Mouse (Mus musculus) ES-Bruce4 (cell line): ENCODE data around the gene Fam117a. TPM values are rescaled to one million over a fixed set of nuclear protein-coding genes. Genes with fewer than 3 reads are reported as not detected.

Experiments
- H3K27ac ChIP-seq: 2 replicates; pipeline ENCODE4 v1.5.1; 2012; ENCODE audit warnings: low read length, inconsistent platforms; ENCODE audit not compliant: insufficient read depth
- H3K27me3 ChIP-seq: 2 replicates; pipeline ENCODE4 v1.6.1; 2012; ENCODE audit warnings: mild to moderate bottlenecking, low read length, inconsistent platforms; ENCODE audit not compliant: control insufficient read depth, poor library complexity, insufficient read depth, severe bottlenecking
- H3K36me3 ChIP-seq: 2 replicates; pipeline ENCODE4 v1.6.1; 2012; ENCODE audit warnings: inconsistent platforms, mild to moderate bottlenecking, low read length, moderate library complexity; ENCODE audit not compliant: control insufficient read depth, poor library complexity, insufficient read depth, severe bottlenecking
- H3K4me1 ChIP-seq: one replicate; pipeline ENCODE4 v1.8.1; 2011; ENCODE audit warnings: low read length; ENCODE audit not compliant: control insufficient read depth, insufficient read depth
- H3K4me3 ChIP-seq: 2 replicates; pipeline ENCODE4 v1.5.1; 2011; ENCODE audit warnings: low read depth, mild to moderate bottlenecking, low read length
- H3K9ac ChIP-seq: 2 replicates; pipeline ENCODE4 v1.6.1; 2012; ENCODE audit warnings: low read depth, mild to moderate bottlenecking, inconsistent platforms; ENCODE audit not compliant: poor library complexity, severe bottlenecking
- H3K9me3 ChIP-seq: replicated peaks from 2 replicates; pipeline ENCODE4 v1.6.1; 2012; ENCODE audit warnings: mild to moderate bottlenecking, low read length, inconsistent platforms; ENCODE audit not compliant: control insufficient read depth, poor library complexity, insufficient read depth, severe bottlenecking
- CTCF ChIP-seq: IDR thresholded peaks from one replicate; pipeline ENCODE4 v1.8.1; 2011; ENCODE audit warnings: low read depth, low read length
- EP300 ChIP-seq: IDR thresholded peaks from 2 replicates; pipeline ENCODE4 v1.6.1; 2011; ENCODE audit warnings: low read depth, low read length; ENCODE audit not compliant: insufficient read depth
- POLR2A ChIP-seq: IDR thresholded peaks from one replicate; pipeline ENCODE4 v1.8.1; 2011; ENCODE audit warnings: low read length; ENCODE audit not compliant: insufficient read depth
- polyA plus RNA-seq: library from polyadenylated mRNA; stranded (reverse); fragments of >200 nt; gene quantifications from 2 replicates; pipeline ENCODE4 v1.2.4, GENCODE M21; 2011; ENCODE audit warnings: low read depth; ENCODE audit not compliant: missing spikeins, insufficient read depth, insufficient read length

Fam117a gene
- polyA plus RNA-seq, 1 experiment: 36.2 TPM

GRCm38 (mm10) chr11:95311425-95311807 lies 25.4 kb upstream of the Fam117a start:
- TF ChIP-seq POLR2A (no peak), EP300 (peak; percentile 87), CTCF (no peak)
- no peaks in the 10 kb centered on the region for H3K27me3 ChIP-seq
- H3K9me3 ChIP-seq: no peaks in the 10 kb centered on the region
- peaks cover 11% of the 10 kb centered on the region for H3K4me1 ChIP-seq
- H3K27ac ChIP-seq: peak overlapping the region; percentile 99
- H3K9ac ChIP-seq: peak overlapping the region; percentile 95
- peaks cover 2% of the 10 kb centered on the region; the same call in 1 of the 2 replicates for H3K36me3 ChIP-seq
- peak overlapping the region; percentile 89 for H3K4me3 ChIP-seq

GRCm38 (mm10) chr11:95315215-95315955 lies 21.4 kb upstream of the Fam117a start:
- H3K36me3 ChIP-seq: no peaks in the 10 kb centered on the region
- H3K4me3 ChIP-seq: no peak overlapping the region
- H3K27ac ChIP-seq: peak overlapping the region; percentile 96
- no peak overlapping the region; the same call in 1 of the 2 replicates for H3K9ac ChIP-seq
- H3K4me1 ChIP-seq: peaks cover 10% of the 10 kb centered on the region
- no peaks in the 10 kb centered on the region for H3K9me3 ChIP-seq
- H3K27me3 ChIP-seq: no peaks in the 10 kb centered on the region
- TF ChIP-seq EP300: peak; percentile 62; the same call in 1 of the 2 replicates
- no peak for TF ChIP-seq POLR2A
- TF ChIP-seq CTCF: no peak

GRCm38 (mm10) chr11:95318116-95318515 lies 18.7 kb upstream of the Fam117a start:
- peak overlapping the region; percentile 17; the same call in 1 of the 2 replicates for H3K27ac ChIP-seq
- no peak for TF ChIP-seq CTCF
- TF ChIP-seq EP300: no peak
- no peak for TF ChIP-seq POLR2A

GRCm38 (mm10) chr11:95319506-95319905 lies 17.3 kb upstream of the Fam117a start:
- Histone ChIP-seq H3K27ac (no peak overlapping the region), H3K4me1 (peaks cover 8% of the 10 kb centered on the region), H3K36me3 (no peaks in the 10 kb centered on the region), H3K9me3 (no peaks in the 10 kb centered on the region), H3K4me3 (no peak overlapping the region), H3K27me3 (no peaks in the 10 kb centered on the region), H3K9ac (no peak overlapping the region)
- TF ChIP-seq POLR2A (no peak), EP300 (no peak), CTCF (no peak)

More at GRCm38 (mm10) chr11:95318116-95318515, 18.7 kb upstream of the Fam117a start:
- Histone ChIP-seq H3K27me3 (no peaks in the 10 kb centered on the region), H3K4me1 (peaks cover 10% of the 10 kb centered on the region), H3K4me3 (no peak overlapping the region), H3K36me3 (no peaks in the 10 kb centered on the region), H3K9me3 (no peaks in the 10 kb centered on the region), H3K9ac (no peak overlapping the region)

DNA sequence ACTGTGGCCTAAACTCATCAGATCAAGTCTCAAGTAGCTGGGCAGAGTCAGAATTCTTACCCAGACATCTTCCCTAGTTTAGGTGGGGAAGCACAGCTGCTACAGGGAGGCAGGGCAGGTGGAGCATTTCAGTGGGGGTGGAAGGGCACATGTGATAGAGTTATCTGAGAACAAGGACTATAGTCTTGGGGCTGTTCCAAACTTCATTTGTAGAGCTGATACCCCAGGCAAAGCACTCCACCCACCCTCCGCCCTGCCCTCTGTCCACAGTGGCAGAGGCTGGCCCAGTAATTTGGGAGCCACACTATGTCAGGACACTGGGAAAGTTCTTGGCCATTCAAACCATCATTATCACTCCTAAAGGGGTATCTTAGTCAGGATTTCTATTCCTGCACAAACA lies 16.8 kb upstream of the Fam117a start:
- H3K27ac ChIP-seq: no peak overlapping the region
- H3K36me3 ChIP-seq: no peaks in the 10 kb centered on the region
- H3K4me3 ChIP-seq: no peak overlapping the region
- H3K27me3 ChIP-seq: no peaks in the 10 kb centered on the region
- no peak overlapping the region for H3K9ac ChIP-seq
- H3K4me1 ChIP-seq: peaks cover 8% of the 10 kb centered on the region
- TF ChIP-seq POLR2A (no peak), EP300 (no peak), CTCF (no peak)
- no peaks in the 10 kb centered on the region for H3K9me3 ChIP-seq

DNA sequence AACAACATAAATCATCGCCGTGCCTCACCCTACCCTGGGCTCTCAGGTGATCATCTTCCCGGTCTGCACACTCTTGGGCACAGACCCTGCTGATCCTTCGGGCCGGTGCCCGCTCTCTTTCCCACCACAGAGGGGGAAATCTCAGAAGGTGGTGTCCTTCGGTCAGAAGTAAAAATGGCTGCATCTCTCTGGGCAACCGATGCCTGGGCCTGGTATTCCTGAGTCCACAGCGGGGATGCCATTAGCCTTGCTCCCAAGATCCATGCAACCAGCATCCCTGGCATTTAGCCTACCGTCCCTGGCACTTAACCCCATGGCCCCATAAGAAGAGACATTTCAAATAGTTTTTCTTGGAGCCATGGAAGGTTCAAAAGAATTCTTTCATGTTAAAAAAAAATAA lies 12.6 kb upstream of the Fam117a start:
- H3K4me3 ChIP-seq: no peak overlapping the region
- no peak overlapping the region for H3K9ac ChIP-seq
- no peaks in the 10 kb centered on the region for H3K9me3 ChIP-seq
- TF ChIP-seq EP300: no peak
- no peak overlapping the region for H3K27ac ChIP-seq
- no peaks in the 10 kb centered on the region for H3K4me1 ChIP-seq
- no peaks in the 10 kb centered on the region for H3K27me3 ChIP-seq
- no peaks in the 10 kb centered on the region for H3K36me3 ChIP-seq
